ENCODE assay signal across 26 mouse cellular contexts in the genomic region with DNA sequence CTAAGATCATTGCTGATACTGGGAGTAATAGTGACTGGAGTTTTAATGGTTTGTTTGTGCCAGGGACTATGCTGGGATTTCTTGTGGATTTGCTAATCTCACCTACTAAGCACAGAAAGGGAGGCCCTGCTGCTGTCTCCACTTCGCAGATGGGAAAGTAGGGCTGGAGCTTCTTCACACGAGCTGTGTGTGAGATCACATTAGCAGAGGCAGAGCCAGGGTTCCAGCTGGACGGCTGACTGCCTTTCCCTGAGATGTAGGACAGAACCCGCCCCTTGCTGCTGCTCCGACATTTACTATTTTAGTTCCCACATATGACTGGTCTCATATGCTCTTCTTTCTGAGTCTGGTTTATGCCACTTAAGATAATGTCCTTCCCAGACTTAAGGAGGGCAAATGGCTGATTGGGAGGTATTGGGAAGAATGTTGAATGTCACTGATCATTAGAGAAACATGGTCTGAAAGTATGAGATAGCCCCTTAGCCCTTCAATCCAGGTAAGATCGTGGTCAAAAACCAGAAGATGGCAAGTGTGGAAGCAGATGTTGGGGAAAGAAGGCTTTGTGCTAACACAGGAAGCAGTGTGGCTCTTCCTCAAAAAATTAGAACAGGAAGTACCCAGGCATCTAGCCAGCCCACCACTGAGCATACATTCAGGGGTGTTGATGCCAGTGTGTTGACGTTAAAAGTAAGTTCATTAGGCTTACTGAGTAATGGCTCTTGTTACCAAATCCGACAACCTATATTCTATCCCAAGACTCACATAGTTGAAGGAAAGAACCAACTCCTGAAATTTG.
DNase-seq lines count a peak whose midpoint lies in the region; ATAC-seq and TF ChIP-seq lines count a peak whose summit lies in the region.
"Had no signal": no experiment of that assay in that cellular context is flagged by ENCODE, and none has a peak within 500 bp of the region (broad histone marks: within the 10 kb centered on the region; RNA-seq: fewer than 3 reads in every experiment).

No protein-coding gene starts in this region.

- H3K4me1 ChIP-seq in bone marrow macrophage, adult 2 months (ENCODE audit: control insufficient read depth, insufficient read depth, low read length), result peaks cover 38% of the 10 kb centered on the region
- no peaks in the 10 kb centered on the region for H3K4me1 ChIP-seq in midbrain, embryonic 16.5 days (ENCODE audit: control insufficient read depth, insufficient read depth, low read length)
- H3K4me1 ChIP-seq: forebrain, embryonic 13.5 days; hindbrain, embryonic 10.5 days; intestine, embryonic 15.5 days; limb, embryonic 10.5 days; liver, embryonic 15.5 days; neural tube, embryonic 15.5 days had no signal

- no peak overlapping the region for H3K4me3 ChIP-seq in bone marrow macrophage, adult 2 months (ENCODE audit: insufficient read depth, low read length)
- no peak overlapping the region for H3K4me3 ChIP-seq in midbrain, embryonic 16.5 days (ENCODE audit: low read depth, low read length)
- H3K4me3 ChIP-seq: forebrain, embryonic 13.5 days; hindbrain, embryonic 10.5 days; intestine, embryonic 15.5 days; limb, embryonic 10.5 days; liver, embryonic 15.5 days; neural tube, embryonic 15.5 days had no signal

- no peak overlapping the region for H3K9ac ChIP-seq in midbrain, embryonic 16.5 days (ENCODE audit: low read depth, low read length)
- H3K9ac ChIP-seq: forebrain, embryonic 13.5 days; intestine, embryonic 15.5 days; liver, embryonic 15.5 days; neural tube, embryonic 15.5 days had no signal

- H3K36me3 ChIP-seq in midbrain, embryonic 16.5 days (ENCODE audit: control insufficient read depth, insufficient read depth, low read length), result no peaks in the 10 kb centered on the region
- H3K36me3 ChIP-seq: hindbrain, embryonic 10.5 days; intestine, embryonic 15.5 days; limb, embryonic 10.5 days; liver, embryonic 15.5 days; neural tube, embryonic 15.5 days had no signal

- no peak overlapping the region for H3K4me2 ChIP-seq in midbrain, embryonic 16.5 days (ENCODE audit: low read length)
- H3K4me2 ChIP-seq: forebrain, embryonic 13.5 days; heart, embryonic 11.5 days; intestine, embryonic 15.5 days; liver, embryonic 15.5 days; midbrain, embryonic 11.5 days; neural tube, embryonic 15.5 days had no signal

- DNase-seq in frontal cortex, adult 2 months (ENCODE audit: extremely low spot score in 1 of 2, low spot score in 1 of 2), result peak; percentile 34 to 40
- DNase-seq in frontal cortex, postnatal 10 days (ENCODE audit: low spot score in 2 of 2), result no peak
- peak; percentile 35 for DNase-seq in layer of hippocampus, adult 9-11 months
- no peak for DNase-seq in layer of hippocampus, postnatal 25 days (ENCODE audit: extremely low spot score in 1 of 2, low spot score in 1 of 2)
- DNase-seq: adrenal gland, adult 8-10 months; cerebellum, adult 2 months; cerebellum, postnatal 36 days; gastrocnemius, postnatal 36 days; liver; thymus, adult 2 months; thymus, postnatal 4 days had no signal

- 82% methylated on average over 8 of the region's 8 CpGs for WGBS in midbrain, embryonic 16.5 days

- H3K27ac ChIP-seq in bone marrow macrophage, adult 2 months (ENCODE audit: insufficient read depth, low read depth, low read length), result peak overlapping the region; percentile 63
- H3K27ac ChIP-seq in midbrain, embryonic 16.5 days (ENCODE audit: low read length), result no peak overlapping the region
- H3K27ac ChIP-seq: forebrain, embryonic 13.5 days; hindbrain, embryonic 10.5 days; intestine, embryonic 15.5 days; limb, embryonic 10.5 days; liver, embryonic 15.5 days; neural tube, embryonic 15.5 days had no signal

- ATAC-seq in megakaryocyte progenitor cell, adult 5-6 weeks (replicated peaks; ENCODE audit: poor library complexity), result peak; percentile 39; the same call in 1 of the 2 replicates
- ATAC-seq in CD4-positive, CD25-positive, alpha-beta regulatory T cell, adult 4 months, result no peak
- no peak for ATAC-seq in midbrain, embryonic 16.5 days
- ATAC-seq: forebrain, embryonic 13.5 days; hindbrain, embryonic 16.5 days; lung, postnatal 0 days had no signal

- no peaks in the 10 kb centered on the region for H3K27me3 ChIP-seq in midbrain, embryonic 16.5 days (ENCODE audit: control insufficient read depth, insufficient read depth, low read depth, low read length)
- H3K27me3 ChIP-seq: forebrain, embryonic 13.5 days; intestine, embryonic 15.5 days; liver, embryonic 15.5 days; neural tube, embryonic 15.5 days; Patski had no signal

- no peaks in the 10 kb centered on the region; the same call in 1 of the 2 replicates for H3K9me3 ChIP-seq in midbrain, embryonic 16.5 days (replicated peaks; ENCODE audit: control insufficient read depth, low read length, poor library complexity, severe bottlenecking)
- H3K9me3 ChIP-seq: forebrain, embryonic 13.5 days; intestine, embryonic 15.5 days; limb, embryonic 10.5 days; liver, embryonic 15.5 days; neural tube, embryonic 15.5 days had no signal

- no peak for TF ChIP-seq POLR2A in bone marrow macrophage, adult 2 months (IDR thresholded peaks at IDR 0.05; ENCODE audit: borderline replicate concordance, low read depth, low read length)

- no peak for TF ChIP-seq CTCF in bone marrow macrophage, adult 2 months (IDR thresholded peaks at IDR 0.05; ENCODE audit: low read depth, low read length)

Comparison
In these comparisons a context has a peak if more than half of its experiments do, and no peak if none do; other contexts are left out.
1. DNase-seq: peak in frontal cortex, adult 2 months (2 of 2) and layer of hippocampus, adult 9-11 months (single experiment); none in frontal cortex, postnatal 10 days (0 of 2) and layer of hippocampus, postnatal 25 days (0 of 2).